Mouse (Mus musculus): ENCODE measurements around the gene Prom2.
A peak's percentile ranks its signal among the peaks of the same experiment; 100 is the strongest.

Gene Prom2

DNA sequence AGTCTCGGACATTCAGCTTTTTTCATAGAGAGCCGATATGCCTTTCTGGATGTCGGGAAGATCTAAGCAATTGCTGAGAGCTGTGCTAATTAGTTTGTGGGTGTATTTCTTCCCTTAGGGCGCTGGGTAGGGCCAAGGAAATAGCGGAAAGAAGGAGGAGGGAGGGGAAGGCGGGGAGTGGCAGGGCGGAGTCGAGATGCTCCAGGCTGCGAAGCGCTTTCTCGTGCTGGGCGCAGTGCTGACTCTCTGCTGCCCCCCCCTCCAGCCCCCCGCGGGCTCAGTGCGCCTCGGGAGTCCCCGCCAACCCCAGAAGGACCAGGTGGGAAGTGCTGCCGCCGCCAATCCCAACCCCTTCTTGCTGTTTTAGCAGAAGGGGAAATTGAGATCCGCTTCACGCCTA lies 58.3 kb downstream of the Prom2 start:
- DNase-seq (ENCODE audit: low spot score), result no peak

DNA sequence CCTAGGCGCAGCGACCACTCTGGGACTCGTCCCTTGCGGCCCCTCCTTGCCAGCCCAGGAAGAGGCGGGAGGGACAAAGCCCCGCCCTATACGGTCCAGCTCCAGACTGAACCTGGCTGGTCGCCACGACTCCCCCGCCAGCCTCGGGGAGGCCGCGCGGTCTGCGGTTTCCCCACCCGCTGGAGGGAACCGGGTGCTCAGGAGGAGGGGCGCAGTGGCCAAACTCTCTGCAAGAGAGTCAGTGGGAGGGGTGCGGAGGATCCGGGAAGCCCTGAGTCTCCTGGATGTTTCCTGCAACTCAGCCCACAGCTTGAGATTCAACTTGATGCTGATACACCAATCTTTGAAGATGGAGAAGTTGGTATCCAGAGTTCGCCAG lies 58.7 kb downstream of the Prom2 start:
- DNase-seq (ENCODE audit: low spot score), result peak; percentile 62

DNA sequence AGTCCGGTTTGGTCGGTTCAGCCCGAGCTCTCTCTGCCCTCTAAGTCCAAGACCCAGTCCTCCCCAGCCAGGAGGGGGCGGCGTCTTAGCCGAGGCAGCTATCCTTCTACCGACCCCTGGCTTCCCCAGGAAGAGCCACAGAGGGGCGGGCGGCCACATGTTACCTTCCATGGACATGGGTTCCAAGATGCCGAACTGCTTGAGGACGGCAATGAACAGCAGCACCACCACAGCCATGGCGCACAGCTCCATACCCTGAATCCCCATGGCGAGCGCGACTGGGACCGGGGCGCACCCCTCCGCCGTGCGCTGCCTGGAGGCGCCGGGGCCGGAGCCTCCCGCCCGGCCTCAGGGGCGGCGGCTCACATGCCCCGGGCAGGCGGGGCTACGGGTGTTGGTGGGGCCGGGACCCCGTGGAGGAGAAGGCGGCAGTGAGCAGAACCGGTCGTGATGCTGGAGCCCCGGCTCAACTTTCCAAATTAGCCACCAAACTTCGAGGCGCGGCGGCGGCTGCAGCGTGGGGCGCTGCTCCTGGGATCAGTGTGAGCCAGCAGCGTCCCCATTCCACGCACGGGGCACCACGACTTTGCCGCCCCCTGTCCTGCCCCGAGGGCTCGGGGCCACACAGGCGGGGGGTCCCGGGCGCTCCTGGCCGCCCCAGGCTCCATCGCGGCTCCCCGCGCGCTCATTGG lies 59.3 kb downstream of the Prom2 start:
- DNase-seq (ENCODE audit: low spot score), result no peak

GRCm38 (mm10) chr2:127479763-127480162 lies 61.5 kb downstream of the Prom2 start:
- DNase-seq (ENCODE audit: low spot score), result no peak

GRCm38 (mm10) chr2:127479210-127479609 lies 62.1 kb downstream of the Prom2 start:
- DNase-seq (ENCODE audit: low spot score), result no peak
